In genomic region chr11:20831600-20832137, GRCm38 (mm10) we compare ENCODE assay signal across 7 mouse cellular contexts. TPM values are rescaled to one million over a fixed set of nuclear protein-coding genes. Genes with fewer than 3 reads are reported as not detected.
DNase-seq lines count a peak whose midpoint lies in the region; ATAC-seq lines count a peak whose summit lies in the region.

No protein-coding gene starts in this region.

- peaks cover 10% of the 10 kb centered on the region for H3K4me1 ChIP-seq in heart, embryonic 16.5 days (ENCODE audit: control insufficient read depth, insufficient read depth, low read length)
- peaks cover 4% of the 10 kb centered on the region; the same call in 1 of the 2 replicates for H3K4me1 ChIP-seq in limb, embryonic 11.5 days (ENCODE audit: control insufficient read depth, insufficient read depth, low read length)
- H3K4me1 ChIP-seq in midbrain, embryonic 11.5 days (ENCODE audit: control insufficient read depth, insufficient read depth, low read length) = peaks cover 15% of the 10 kb centered on the region

- H3K9ac ChIP-seq in heart, embryonic 16.5 days (ENCODE audit: low read length) = peak overlapping the region; percentile 93
- peak overlapping the region; percentile 87; the same call in 1 of the 2 replicates for H3K9ac ChIP-seq in limb, embryonic 11.5 days (ENCODE audit: low read length)
- peak overlapping the region; percentile 93 for H3K9ac ChIP-seq in midbrain, embryonic 11.5 days (ENCODE audit: low read length)

- peak; percentile 16 for DNase-seq in thymus, postnatal 4 days
- DNase-seq in thymus, postnatal 14 days = no peak
- DNase-seq in cerebellum, postnatal 14 days = peak; percentile 22 to 37
- DNase-seq in limb, embryonic 11.5 days (ENCODE audit: low spot score) = peak; percentile 20
- DNase-seq in midbrain, embryonic 11.5 days (ENCODE audit: low spot score, missing footprints) = no peak
- DNase-seq in thymus, postnatal 36 days = no peak

- no peak overlapping the region for H3K27ac ChIP-seq in heart, embryonic 16.5 days (ENCODE audit: low read length)
- no peak overlapping the region for H3K27ac ChIP-seq in limb, embryonic 11.5 days (replicated peaks; ENCODE audit: low read depth, low read length)
- no peak overlapping the region for H3K27ac ChIP-seq in midbrain, embryonic 11.5 days (ENCODE audit: low read depth, low read length)

- no peak for ATAC-seq in heart, embryonic 16.5 days (replicated peaks; ENCODE audit: extremely low read depth, insufficient read depth, low FRiP score)
- peak; percentile 11; the same call in 1 of the 2 replicates for ATAC-seq in limb, embryonic 11.5 days (ENCODE audit: insufficient number of reproducible peaks, low FRiP score, low TSS enrichment, low read depth)
- ATAC-seq in midbrain, embryonic 11.5 days (ENCODE audit: low FRiP score) = peak; percentile 11

- peak overlapping the region; percentile 82 for H3K4me3 ChIP-seq in heart, embryonic 16.5 days (ENCODE audit: low read length)
- peak overlapping the region; percentile 78 for H3K4me3 ChIP-seq in limb, embryonic 11.5 days (ENCODE audit: low read depth, low read length)
- peak overlapping the region; percentile 93 for H3K4me3 ChIP-seq in midbrain, embryonic 11.5 days (ENCODE audit: low read depth, low read length)

- no peaks in the 10 kb centered on the region for H3K27me3 ChIP-seq in heart, embryonic 16.5 days (ENCODE audit: control insufficient read depth, insufficient read depth, low read length)
- H3K27me3 ChIP-seq in limb, embryonic 11.5 days (ENCODE audit: control insufficient read depth, insufficient read depth, low read length) = no peaks in the 10 kb centered on the region
- peaks cover 6% of the 10 kb centered on the region for H3K27me3 ChIP-seq in midbrain, embryonic 11.5 days (ENCODE audit: control insufficient read depth, insufficient read depth, low read length)

- H3K36me3 ChIP-seq in heart, embryonic 16.5 days (ENCODE audit: control insufficient read depth, insufficient read depth) = peaks cover 9% of the 10 kb centered on the region
- H3K36me3 ChIP-seq in limb, embryonic 11.5 days (ENCODE audit: control insufficient read depth, insufficient read depth, low read length) = no peaks in the 10 kb centered on the region
- H3K36me3 ChIP-seq in midbrain, embryonic 11.5 days (ENCODE audit: control insufficient read depth, insufficient read depth, low read length) = no peaks in the 10 kb centered on the region

- peak overlapping the region; percentile 85 for H3K4me2 ChIP-seq in heart, embryonic 16.5 days (ENCODE audit: low read depth, low read length)
- peak overlapping the region; percentile 79 for H3K4me2 ChIP-seq in limb, embryonic 11.5 days (ENCODE audit: low read depth, severe bottlenecking)
- H3K4me2 ChIP-seq in midbrain, embryonic 11.5 days = peak overlapping the region; percentile 76

- H3K9me3 ChIP-seq in heart, embryonic 16.5 days (replicated peaks; ENCODE audit: control insufficient read depth, low read length) = no peaks in the 10 kb centered on the region
- H3K9me3 ChIP-seq in limb, embryonic 11.5 days (ENCODE audit: control insufficient read depth, low read length) = no peaks in the 10 kb centered on the region
- no peaks in the 10 kb centered on the region for H3K9me3 ChIP-seq in midbrain, embryonic 11.5 days (ENCODE audit: control insufficient read depth, low read length)

- 19% methylated on average over 11 of the region's 11 CpGs for WGBS in heart, embryonic 16.5 days
- 25% methylated on average over 11 of the region's 11 CpGs for WGBS in limb, embryonic 11.5 days
- 18% methylated on average over 11 of the region's 11 CpGs for WGBS in midbrain, embryonic 11.5 days

RNA-seq across cellular contexts. Expression of gene Lgalsl, which starts 0.8 kb away (rescaled TPM):
- polyA plus RNA-seq in heart, embryonic 16.5 days (2015; fragmentation: Nextera tagmentation; extraction: Ambion mirVana) = 34.6 and 37.6 TPM in 2 replicates
- polyA plus RNA-seq in limb, embryonic 11.5 days (2014; fragmentation: Nextera tagmentation; extraction: Ambion mirVana) = 28.1 and 29.6 TPM in 2 replicates
- polyA plus RNA-seq in midbrain, embryonic 11.5 days (2014; fragmentation: Nextera tagmentation; extraction: Ambion mirVana) = 26.6 and 29.4 TPM in 2 replicates

Comparison
In these comparisons a context has a peak if more than half of its experiments do, and no peak if none do; other contexts are left out.
1. DNase-seq: peak in thymus, postnatal 4 days (single experiment), cerebellum, postnatal 14 days (2 of 2) and limb, embryonic 11.5 days (single experiment); none in thymus, postnatal 14 days (single experiment), midbrain, embryonic 11.5 days (single experiment) and thymus, postnatal 36 days (0 of 2).
2. Peak in every context shown above with its lines, with median percentiles within 50 percentile points of each other: H3K4me2 ChIP-seq, H3K4me3 ChIP-seq and H3K9ac ChIP-seq.